Mouse (Mus musculus): ENCODE measurements at regions not wholly inside any gene's neighbourhood (a gene's known extent, or its start where the extent isn't known, plus 50 kb on each side); places are given as distances from the start of the nearest gene placed in this dataset.

DNA sequence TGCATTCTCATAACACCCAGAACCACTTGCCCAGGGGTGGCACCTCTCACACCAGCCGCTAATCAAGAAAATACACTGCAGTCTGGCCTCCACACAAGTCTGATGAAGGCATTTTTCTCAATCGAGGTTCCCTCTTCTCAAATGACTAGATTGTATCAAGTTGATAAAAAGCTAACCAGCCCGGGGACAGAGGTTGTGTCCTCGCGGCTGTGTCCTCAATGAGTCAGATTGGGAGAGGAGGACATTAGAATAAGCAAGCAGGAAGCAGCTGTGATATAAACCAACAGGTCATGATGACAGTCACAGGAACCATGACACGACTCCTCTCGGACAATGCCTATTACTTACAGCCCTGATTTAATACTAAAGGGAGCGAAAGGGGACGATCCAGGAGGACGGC, 156.7 kb downstream of the Tmsb4x start:
- TF ChIP-seq POLR2A (IDR thresholded peaks at IDR 0.05; ENCODE audit: low read depth, low read length) (no peak), CTCF (conservative IDR thresholded peaks at IDR 0.05; ENCODE audit: insufficient read depth, insufficient read length, low read depth, low read length) (no peak)

Measured in kidney, adult 2 months (tissue).